ENCODE assay signal across 12 mouse cellular contexts in the genomic region with DNA sequence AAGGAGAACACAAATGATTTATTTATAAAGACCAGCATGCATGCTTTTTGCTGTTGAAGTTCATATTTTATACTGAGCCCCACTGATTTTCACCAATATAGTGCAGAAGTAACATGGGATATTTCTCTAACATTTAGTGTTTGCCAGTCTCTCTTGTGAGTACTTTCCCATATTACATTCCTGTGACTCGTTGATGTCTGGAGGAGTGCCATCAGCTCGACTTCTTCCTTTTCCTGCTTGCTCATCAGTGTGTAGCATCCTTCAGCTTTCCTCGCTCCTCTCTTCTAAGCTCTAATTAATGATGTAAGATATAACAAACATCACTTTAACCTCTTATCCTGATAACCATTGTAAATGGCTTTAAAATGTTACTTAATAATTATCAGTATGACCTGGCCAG.
"Had no signal": no experiment of that assay in that cellular context is flagged by ENCODE, and none has a peak within 500 bp of the region (broad histone marks: within the 10 kb centered on the region; RNA-seq: fewer than 3 reads in every experiment).

No protein-coding gene starts in this region.

- DNase-seq: left cerebral cortex, postnatal 4 days; liver; liver, embryonic 13.5 days; liver, postnatal 0 days; lung, adult 18-20 months; lung, adult 2 months; lung, embryonic 14.5 days; lung, postnatal 10 days; lung, postnatal 14 days; lung, postnatal 36 days; lung, postnatal 4 days; midbrain, embryonic 14.5 days had no signal
